In the genomic region with DNA sequence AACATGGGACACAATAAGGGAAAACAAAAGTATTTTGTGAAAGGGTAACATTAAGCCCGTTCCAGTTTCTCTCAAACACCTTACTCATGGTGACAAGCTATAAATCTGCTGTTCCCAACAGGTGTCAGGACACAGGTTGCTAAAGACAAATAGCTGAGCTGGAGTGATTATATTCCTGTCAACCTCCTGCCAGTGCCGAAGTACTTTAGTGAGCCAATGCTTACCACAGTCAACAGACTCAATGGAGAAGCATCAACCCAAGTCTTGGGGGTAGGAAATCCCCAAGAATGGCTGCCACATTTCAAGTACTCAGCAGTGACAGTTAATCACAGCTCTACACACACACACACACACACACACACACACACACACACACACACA, we compare ENCODE assay signal across 15 mouse cellular contexts.
DNase-seq lines count a peak whose midpoint lies in the region; ATAC-seq and TF ChIP-seq lines count a peak whose summit lies in the region.
"Had no signal": no experiment of that assay in that cellular context is flagged by ENCODE, and none has a peak within 500 bp of the region (broad histone marks: within the 10 kb centered on the region; RNA-seq: fewer than 3 reads in every experiment).

No protein-coding gene starts in this region.

- TF ChIP-seq POLR2A in limb, embryonic 14.5 days (IDR thresholded peaks at IDR 0.05; ENCODE audit: borderline replicate concordance, extremely low read depth, insufficient read depth, insufficient read length) = no peak

- no peak overlapping the region for H3K4me2 ChIP-seq in limb, embryonic 14.5 days (replicated peaks; ENCODE audit: low read depth, low read length, severe bottlenecking)
- H3K4me2 ChIP-seq in hindbrain, embryonic 13.5 days = 0 out of 2 replicates have a peak overlapping the region, but pooled peaks have one; percentile 8
- H3K4me2 ChIP-seq in midbrain, embryonic 13.5 days (replicated peaks) = no peak overlapping the region
- H3K4me2 ChIP-seq in neural tube, embryonic 15.5 days = peak overlapping the region; percentile 15; the same call in 1 of the 2 replicates
- H3K4me2 ChIP-seq: embryonic facial prominence, embryonic 12.5 days; heart, embryonic 15.5 days had no signal

- no peak overlapping the region for H3K4me3 ChIP-seq in limb, embryonic 14.5 days (replicated peaks; ENCODE audit: low read length)
- no peak overlapping the region for H3K4me3 ChIP-seq in limb, embryonic 10.5 days
- H3K4me3 ChIP-seq in hindbrain, embryonic 13.5 days = no peak overlapping the region
- H3K4me3 ChIP-seq in midbrain, embryonic 13.5 days (replicated peaks) = no peak overlapping the region
- no peak overlapping the region for H3K4me3 ChIP-seq in neural tube, embryonic 15.5 days (replicated peaks)
- H3K4me3 ChIP-seq in heart, embryonic 10.5 days = no peak overlapping the region
- H3K4me3 ChIP-seq: embryonic facial prominence, embryonic 12.5 days; heart, embryonic 15.5 days had no signal

- H3K27me3 ChIP-seq in limb, embryonic 14.5 days (ENCODE audit: control insufficient read depth, insufficient read depth, low read length) = no peaks in the 10 kb centered on the region
- no peaks in the 10 kb centered on the region for H3K27me3 ChIP-seq in limb, embryonic 10.5 days (ENCODE audit: low read depth, poor library complexity, severe bottlenecking)
- H3K27me3 ChIP-seq in hindbrain, embryonic 13.5 days = no peaks in the 10 kb centered on the region
- H3K27me3 ChIP-seq in midbrain, embryonic 13.5 days = no peaks in the 10 kb centered on the region
- H3K27me3 ChIP-seq in neural tube, embryonic 15.5 days (replicated peaks) = no peaks in the 10 kb centered on the region
- H3K27me3 ChIP-seq in heart, embryonic 10.5 days (ENCODE audit: insufficient read depth, poor library complexity, severe bottlenecking) = no peaks in the 10 kb centered on the region
- H3K27me3 ChIP-seq: CH12.LX; embryonic facial prominence, embryonic 12.5 days; heart, embryonic 15.5 days had no signal

- no peak overlapping the region for H3K9ac ChIP-seq in limb, embryonic 14.5 days (ENCODE audit: low read depth, low read length, severe bottlenecking)
- no peak overlapping the region for H3K9ac ChIP-seq in hindbrain, embryonic 13.5 days
- no peak overlapping the region for H3K9ac ChIP-seq in midbrain, embryonic 13.5 days (replicated peaks)
- no peak overlapping the region for H3K9ac ChIP-seq in neural tube, embryonic 15.5 days (replicated peaks)
- H3K9ac ChIP-seq: embryonic facial prominence, embryonic 12.5 days; heart, embryonic 15.5 days had no signal

- peak; percentile 30; the same call in 1 of the 2 replicates for ATAC-seq in limb, embryonic 14.5 days (ENCODE audit: low FRiP score, low read depth)
- peak; percentile 60 for ATAC-seq in hindbrain, embryonic 13.5 days (ENCODE audit: low FRiP score)
- ATAC-seq in midbrain, embryonic 13.5 days = no peak
- ATAC-seq in neural tube, embryonic 15.5 days (ENCODE audit: low FRiP score) = peak; percentile 36; the same call in 1 of the 2 replicates

- H3K9me3 ChIP-seq in limb, embryonic 14.5 days (ENCODE audit: control insufficient read depth, low read length) = no peaks in the 10 kb centered on the region
- H3K9me3 ChIP-seq in limb, embryonic 10.5 days (replicated peaks) = no peaks in the 10 kb centered on the region
- no peaks in the 10 kb centered on the region for H3K9me3 ChIP-seq in hindbrain, embryonic 13.5 days
- H3K9me3 ChIP-seq in midbrain, embryonic 13.5 days = no peaks in the 10 kb centered on the region
- H3K9me3 ChIP-seq in neural tube, embryonic 15.5 days (replicated peaks) = no peaks in the 10 kb centered on the region
- no peaks in the 10 kb centered on the region for H3K9me3 ChIP-seq in heart, embryonic 10.5 days
- H3K9me3 ChIP-seq: embryonic facial prominence, embryonic 12.5 days; heart, embryonic 15.5 days had no signal

- no peak for DNase-seq in limb, embryonic 14.5 days (ENCODE audit: low spot score)
- DNase-seq in limb, embryonic 10.5 days (ENCODE audit: low spot score) = no peak
- DNase-seq in heart, embryonic 10.5 days (ENCODE audit: low spot score) = no peak
- DNase-seq in right cerebral cortex, postnatal 10 days (ENCODE audit: low spot score in 2 of 2) = no peak
- DNase-seq in layer of hippocampus, adult 18-20 months (ENCODE audit: low spot score in 2 of 2) = no peak
- DNase-seq: adrenal gland, postnatal 10 days; heart, adult 11 months; kidney, adult 8-10 months; kidney, postnatal 36 days had no signal

- no peaks in the 10 kb centered on the region for H3K4me1 ChIP-seq in limb, embryonic 14.5 days (ENCODE audit: control insufficient read depth, insufficient read depth, low read length)
- peaks cover 7% of the 10 kb centered on the region for H3K4me1 ChIP-seq in limb, embryonic 10.5 days
- peaks cover 29% of the 10 kb centered on the region for H3K4me1 ChIP-seq in hindbrain, embryonic 13.5 days (replicated peaks)
- H3K4me1 ChIP-seq in midbrain, embryonic 13.5 days (replicated peaks) = peaks cover 22% of the 10 kb centered on the region
- peaks cover 24% of the 10 kb centered on the region for H3K4me1 ChIP-seq in neural tube, embryonic 15.5 days
- no peaks in the 10 kb centered on the region for H3K4me1 ChIP-seq in heart, embryonic 10.5 days
- H3K4me1 ChIP-seq: heart, embryonic 15.5 days had no signal

- H3K27ac ChIP-seq in limb, embryonic 14.5 days (replicated peaks; ENCODE audit: low read depth, low read length) = no peak overlapping the region
- H3K27ac ChIP-seq in limb, embryonic 10.5 days = no peak overlapping the region
- H3K27ac ChIP-seq in hindbrain, embryonic 13.5 days = peak overlapping the region; percentile 68
- peak overlapping the region; percentile 73 for H3K27ac ChIP-seq in midbrain, embryonic 13.5 days
- peak overlapping the region; percentile 71 for H3K27ac ChIP-seq in neural tube, embryonic 15.5 days (replicated peaks)
- no peak overlapping the region for H3K27ac ChIP-seq in heart, embryonic 10.5 days
- H3K27ac ChIP-seq: embryonic facial prominence, embryonic 12.5 days; heart, embryonic 15.5 days had no signal

- 63% methylated on average over 2 of the region's 2 CpGs for WGBS in limb, embryonic 14.5 days
- WGBS in limb, embryonic 10.5 days = 59% methylated on average over 2 of the region's 2 CpGs
- WGBS in hindbrain, embryonic 13.5 days = 28% methylated on average over 2 of the region's 2 CpGs
- 33% methylated on average over 2 of the region's 2 CpGs for WGBS in midbrain, embryonic 13.5 days
- WGBS in neural tube, embryonic 15.5 days = 11% methylated on average over 2 of the region's 2 CpGs
- 76% methylated on average over 2 of the region's 2 CpGs for WGBS in heart, embryonic 10.5 days

- H3K36me3 ChIP-seq in limb, embryonic 14.5 days (ENCODE audit: control insufficient read depth, insufficient read depth, low read length) = no peaks in the 10 kb centered on the region
- H3K36me3 ChIP-seq in limb, embryonic 10.5 days = no peaks in the 10 kb centered on the region
- no peaks in the 10 kb centered on the region; the same call in 1 of the 2 replicates for H3K36me3 ChIP-seq in hindbrain, embryonic 13.5 days
- H3K36me3 ChIP-seq in midbrain, embryonic 13.5 days = no peaks in the 10 kb centered on the region
- H3K36me3 ChIP-seq in neural tube, embryonic 15.5 days = no peaks in the 10 kb centered on the region
- H3K36me3 ChIP-seq in heart, embryonic 10.5 days = no peaks in the 10 kb centered on the region
- H3K36me3 ChIP-seq: embryonic facial prominence, embryonic 12.5 days; heart, embryonic 15.5 days had no signal

Comparison
In these comparisons a context has a peak if more than half of its experiments do, and no peak if none do; other contexts are left out.
1. H3K27ac ChIP-seq: peak in hindbrain, embryonic 13.5 days (single experiment), midbrain, embryonic 13.5 days (single experiment) and neural tube, embryonic 15.5 days (single experiment); none in limb, embryonic 14.5 days (single experiment), limb, embryonic 10.5 days (single experiment) and heart, embryonic 10.5 days (single experiment).
2. H3K4me2 ChIP-seq: peak in hindbrain, embryonic 13.5 days (single experiment) and neural tube, embryonic 15.5 days (single experiment); none in limb, embryonic 14.5 days (single experiment) and midbrain, embryonic 13.5 days (single experiment).